Mouse (Mus musculus): Measurements from ENCODE around the gene Pkp1. TPM values are rescaled to one million over a fixed set of nuclear protein-coding genes. Genes with fewer than 3 reads are reported as not detected.

The Pkp1 gene
- polyA plus RNA-seq, 1 experiment from 2014 or later = not detected

DNA sequence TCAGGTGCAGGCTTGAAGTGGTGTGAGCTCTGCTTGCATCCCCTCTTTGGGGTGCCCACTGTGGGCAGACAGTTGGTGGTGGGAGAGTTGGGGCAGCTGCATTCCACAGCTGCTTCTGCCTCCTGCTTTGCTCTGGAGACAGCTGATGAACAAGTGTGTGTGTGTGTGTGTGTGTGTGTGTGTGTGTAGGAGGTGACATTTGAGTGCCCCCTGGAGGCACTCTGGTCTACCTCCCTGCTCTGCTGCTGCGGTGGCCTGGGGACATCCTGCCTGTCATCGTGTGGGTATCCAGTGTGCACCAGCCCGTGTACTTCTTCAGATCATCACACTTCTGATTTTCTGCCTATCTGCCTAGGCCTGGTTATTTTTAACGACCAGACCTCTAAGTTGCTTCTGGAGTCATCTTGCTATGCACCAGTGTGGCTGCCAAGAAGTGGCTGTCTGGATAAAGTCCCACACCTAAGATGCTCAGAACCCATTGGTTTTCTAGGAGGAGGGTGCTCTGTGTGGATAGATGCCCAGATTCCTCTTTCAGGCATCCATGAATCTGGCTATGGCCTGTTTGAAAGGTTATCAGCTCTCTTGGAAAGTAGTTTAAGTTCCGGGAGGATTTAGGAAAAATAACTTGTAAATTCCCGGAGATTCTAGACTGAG, 84.7 kb downstream of the Pkp1 start:
- WGBS (ENCODE audit: insufficient replicate concordance) = 47% methylated on average over 6 of the region's 6 CpGs
- no peaks in the 10 kb centered on the region for H3K9me3 ChIP-seq (replicated peaks; ENCODE audit: control insufficient read depth, low read length)
- no peak overlapping the region for H3K4me2 ChIP-seq (ENCODE audit: low read depth, low read length)
- no peaks in the 10 kb centered on the region for H3K36me3 ChIP-seq (ENCODE audit: control insufficient read depth, insufficient read depth)
- H3K4me1 ChIP-seq (ENCODE audit: control insufficient read depth, low read depth, low read length) = no peaks in the 10 kb centered on the region
- no peaks in the 10 kb centered on the region; the same call in 1 of the 2 replicates for H3K27me3 ChIP-seq (ENCODE audit: control insufficient read depth, insufficient read depth, low read depth, low read length)
- no peak overlapping the region for H3K9ac ChIP-seq (ENCODE audit: low read depth, low read length)
- no peak overlapping the region for H3K4me3 ChIP-seq (ENCODE audit: low read depth, low read length)
- ATAC-seq (ENCODE audit: low read depth) = no peak
- no peak overlapping the region for H3K27ac ChIP-seq (ENCODE audit: low read length)

DNA sequence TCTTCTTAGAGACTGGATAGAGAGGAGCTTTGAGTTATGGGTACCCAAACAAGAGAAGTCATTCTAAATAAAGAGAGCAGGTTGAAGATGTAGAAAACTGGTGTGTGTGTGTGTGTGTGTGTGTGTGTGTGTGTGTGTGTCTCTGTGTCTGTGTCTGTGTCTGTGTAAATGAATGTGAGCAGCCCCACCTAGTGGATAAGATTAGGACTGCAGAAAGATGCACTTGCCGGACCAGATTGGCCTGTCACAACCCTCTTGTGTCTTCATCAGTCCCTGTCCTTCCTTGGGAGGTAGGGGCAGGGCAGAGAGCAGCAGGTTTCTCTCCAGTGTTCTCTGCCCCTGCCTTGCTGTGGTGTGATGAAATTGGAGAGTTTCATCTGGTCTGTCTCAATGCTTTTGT, 90.1 kb downstream of the Pkp1 start:
- H3K4me1 ChIP-seq (ENCODE audit: control insufficient read depth, low read depth, low read length) = no peaks in the 10 kb centered on the region
- H3K4me3 ChIP-seq (ENCODE audit: low read depth, low read length) = no peak overlapping the region
- no peak overlapping the region for H3K27ac ChIP-seq (ENCODE audit: low read length)
- no peaks in the 10 kb centered on the region for H3K36me3 ChIP-seq (ENCODE audit: control insufficient read depth, insufficient read depth)
- no peaks in the 10 kb centered on the region; the same call in 1 of the 2 replicates for H3K27me3 ChIP-seq (ENCODE audit: control insufficient read depth, insufficient read depth, low read depth, low read length)
- WGBS (ENCODE audit: insufficient replicate concordance) = 17% methylated on average over 1 of the region's 1 CpGs
- no peak overlapping the region for H3K9ac ChIP-seq (ENCODE audit: low read depth, low read length)
- H3K4me2 ChIP-seq (ENCODE audit: low read depth, low read length) = no peak overlapping the region
- no peak for ATAC-seq (ENCODE audit: low read depth)
- no peaks in the 10 kb centered on the region for H3K9me3 ChIP-seq (replicated peaks; ENCODE audit: control insufficient read depth, low read length)

DNA sequence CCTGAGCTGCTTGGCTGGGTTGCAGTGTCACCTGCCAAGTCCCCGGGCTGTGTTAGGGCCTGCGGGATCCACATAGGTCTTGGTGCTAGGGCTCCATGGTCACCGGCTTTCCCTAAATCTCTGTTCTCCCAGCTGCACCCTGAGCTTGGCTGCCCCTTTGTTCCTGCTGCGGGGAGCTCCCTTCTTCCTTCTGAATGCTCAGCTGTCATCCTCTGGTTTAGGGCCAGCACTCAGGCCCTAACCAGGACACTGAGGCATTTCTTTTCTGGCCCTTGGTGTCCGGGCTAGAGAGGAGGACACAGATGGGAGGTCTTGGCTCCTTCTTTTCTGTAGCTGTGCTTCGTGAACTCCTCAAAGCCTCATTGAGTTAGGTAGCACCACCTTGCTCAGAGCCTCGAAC, 97.2 kb downstream of the Pkp1 start:
- no peak overlapping the region for H3K27ac ChIP-seq (ENCODE audit: low read length)
- peaks cover 33% of the 10 kb centered on the region for H3K27me3 ChIP-seq (ENCODE audit: control insufficient read depth, insufficient read depth, low read depth, low read length)
- H3K9ac ChIP-seq (ENCODE audit: low read depth, low read length) = no peak overlapping the region
- H3K36me3 ChIP-seq (ENCODE audit: control insufficient read depth, insufficient read depth) = no peaks in the 10 kb centered on the region
- ATAC-seq (ENCODE audit: low read depth) = no peak
- WGBS (ENCODE audit: insufficient replicate concordance) = 62% methylated on average over 7 of the region's 7 CpGs
- no peak overlapping the region for H3K4me3 ChIP-seq (ENCODE audit: low read depth, low read length)
- no peaks in the 10 kb centered on the region for H3K9me3 ChIP-seq (replicated peaks; ENCODE audit: control insufficient read depth, low read length)
- H3K4me1 ChIP-seq (ENCODE audit: control insufficient read depth, low read depth, low read length) = no peaks in the 10 kb centered on the region
- H3K4me2 ChIP-seq (ENCODE audit: low read depth, low read length) = no peak overlapping the region

Other genes with a start within 250 kb of the Pkp1 start
- 26.9 and 30.5 TPM in 2 replicates for gene Csrp1, start 199.1 kb downstream of the Pkp1 start, polyA plus RNA-seq (2015; fragmentation: Nextera tagmentation; extraction: Ambion mirVana)
- gene Phlda3, start 153.1 kb downstream of the Pkp1 start, polyA plus RNA-seq (2015; fragmentation: Nextera tagmentation; extraction: Ambion mirVana) = 4.8 and 5.0 TPM in 2 replicates
- gene Tnni1, start 139.8 kb downstream of the Pkp1 start, polyA plus RNA-seq (2015; fragmentation: Nextera tagmentation; extraction: Ambion mirVana) = 8.8 and 15.6 TPM in 2 replicates
- 0.09 and 1.5 TPM in 2 replicates for gene Lad1, start 100.6 kb downstream of the Pkp1 start, polyA plus RNA-seq (2015; fragmentation: Nextera tagmentation; extraction: Ambion mirVana)
- 3.6 and 5.9 TPM in 2 replicates for gene Tnnt2, start 82.9 kb downstream of the Pkp1 start, polyA plus RNA-seq (2015; fragmentation: Nextera tagmentation; extraction: Ambion mirVana)
- not detected in 2 replicates for gene Igfn1, start 87.1 kb upstream of the Pkp1 start, polyA plus RNA-seq (2015; fragmentation: Nextera tagmentation; extraction: Ambion mirVana)
- gene Tmem9, start 88.9 kb upstream of the Pkp1 start, polyA plus RNA-seq (2015; fragmentation: Nextera tagmentation; extraction: Ambion mirVana) = 92.9 and 94.4 TPM in 2 replicates
- gene Ascl5, start 131.6 kb upstream of the Pkp1 start, polyA plus RNA-seq (2015; fragmentation: Nextera tagmentation; extraction: Ambion mirVana) = not detected in 2 replicates
- gene Cacna1s, start 133.5 kb upstream of the Pkp1 start, polyA plus RNA-seq (2015; fragmentation: Nextera tagmentation; extraction: Ambion mirVana) = 0.15 and 0.60 TPM in 2 replicates
- 1.3 TPM in 2 replicates for gene Kif21b, start 212.2 kb upstream of the Pkp1 start, polyA plus RNA-seq (2015; fragmentation: Nextera tagmentation; extraction: Ambion mirVana)

Data from liver, embryonic 16.5 days (tissue).